Mouse (Mus musculus): ENCODE results near the gene Asdurf.
A peak's percentile ranks its signal among the peaks of the same experiment; 100 is the strongest.
"Not testable (repeated sequence)": the region's sequence is repeated elsewhere in the genome, so short reads cannot be mapped to it uniquely, and the experiment has no call there.

The Asdurf gene

GRCm38 (mm10) chr1:53352327-53353261 is at the start of gene Asdurf, which contains the start of the genes Gm28551 and Asnsd1:
Gene Asdurf (minus strand): TSS chr1:53352619.
Gene Gm28551 (minus strand): TSS chr1:53352667.
Gene Asnsd1 (minus strand): TSS chr1:53352752.
- peak; percentile 93 for DNase-seq (ENCODE audit: low spot score)

GRCm38 (mm10) chr1:53393936-53394760 is 41.7 kb upstream of the Asdurf start:
- DNase-seq (ENCODE audit: low spot score): not testable (repeated sequence)

GRCm38 (mm10) chr1:53388762-53389161 is 36.3 kb upstream of the Asdurf start:
- no peak for DNase-seq (ENCODE audit: low spot score)

GRCm38 (mm10) chr1:53384085-53384688 is 31.8 kb upstream of the Asdurf start:
- DNase-seq (ENCODE audit: low spot score): no peak

GRCm38 (mm10) chr1:53377731-53378130 is 25.3 kb upstream of the Asdurf start:
- DNase-seq (ENCODE audit: low spot score): no peak

- DNase-seq (ENCODE audit: low spot score): not testable (repeated sequence)
Observed at GRCm38 (mm10) chr1:53375965-53376364, 23.5 kb upstream of the Asdurf start.

GRCm38 (mm10) chr1:53358988-53359387 is 6.6 kb upstream of the Asdurf start:
- DNase-seq (ENCODE audit: low spot score): no peak

GRCm38 (mm10) chr1:53341071-53341470 is 11.3 kb downstream of the Asdurf start:
- DNase-seq (ENCODE audit: low spot score): no peak

- DNase-seq (ENCODE audit: low spot score): not testable (repeated sequence)
Observed at GRCm38 (mm10) chr1:53337403-53337802, 15.0 kb downstream of the Asdurf start.

GRCm38 (mm10) chr1:53335465-53335864 is 17.0 kb downstream of the Asdurf start:
- no peak for DNase-seq (ENCODE audit: low spot score)

- DNase-seq (ENCODE audit: low spot score): not testable (repeated sequence)
Observed at GRCm38 (mm10) chr1:53333527-53333926, 18.9 kb downstream of the Asdurf start.

- DNase-seq (ENCODE audit: low spot score): no peak
Observed at GRCm38 (mm10) chr1:53324827-53325494, 27.5 kb downstream of the Asdurf start.

- no peak for DNase-seq (ENCODE audit: low spot score)
Observed at GRCm38 (mm10) chr1:53324277-53324676, 28.1 kb downstream of the Asdurf start.

GRCm38 (mm10) chr1:53323254-53323653 is 29.2 kb downstream of the Asdurf start:
- no peak for DNase-seq (ENCODE audit: low spot score)

- no peak for DNase-seq (ENCODE audit: low spot score)
Observed at GRCm38 (mm10) chr1:53321662-53322344, 30.6 kb downstream of the Asdurf start.

GRCm38 (mm10) chr1:53312989-53313967 is 39.1 kb downstream of the Asdurf start, which contains the start of gene Osgepl1:
Gene Osgepl1 (plus strand): TSS chr1:53313624.
- DNase-seq (ENCODE audit: low spot score): peak; percentile 84

- DNase-seq (ENCODE audit: low spot score): no peak
Observed at GRCm38 (mm10) chr1:53300506-53300905, 51.9 kb downstream of the Asdurf start.

All from yolk sac, embryonic 10.5 days (tissue).